Mouse (Mus musculus) CD4-positive, CD25-positive, alpha-beta regulatory T cell, adult 2 months (primary cell): Measurements from ENCODE around the gene Pycard.
A peak's percentile ranks its signal among the peaks of the same experiment; 100 is the strongest.
"Not testable (repeated sequence)": the region's sequence is repeated elsewhere in the genome, so short reads cannot be mapped to it uniquely, and the experiment has no call there.

Experiments
- DNase-seq: peaks from one replicate; pipeline ENCODE4 v3.0.0-alpha.2; 2012; ENCODE audit warnings: low read depth, low spot score

Gene Pycard

GRCm38 (mm10) chr7:127993341-127993977, at the start of gene Pycard:
Pycard (minus strand) TSS chr7:127993867.
- DNase-seq, result peak; percentile 89

DNA sequence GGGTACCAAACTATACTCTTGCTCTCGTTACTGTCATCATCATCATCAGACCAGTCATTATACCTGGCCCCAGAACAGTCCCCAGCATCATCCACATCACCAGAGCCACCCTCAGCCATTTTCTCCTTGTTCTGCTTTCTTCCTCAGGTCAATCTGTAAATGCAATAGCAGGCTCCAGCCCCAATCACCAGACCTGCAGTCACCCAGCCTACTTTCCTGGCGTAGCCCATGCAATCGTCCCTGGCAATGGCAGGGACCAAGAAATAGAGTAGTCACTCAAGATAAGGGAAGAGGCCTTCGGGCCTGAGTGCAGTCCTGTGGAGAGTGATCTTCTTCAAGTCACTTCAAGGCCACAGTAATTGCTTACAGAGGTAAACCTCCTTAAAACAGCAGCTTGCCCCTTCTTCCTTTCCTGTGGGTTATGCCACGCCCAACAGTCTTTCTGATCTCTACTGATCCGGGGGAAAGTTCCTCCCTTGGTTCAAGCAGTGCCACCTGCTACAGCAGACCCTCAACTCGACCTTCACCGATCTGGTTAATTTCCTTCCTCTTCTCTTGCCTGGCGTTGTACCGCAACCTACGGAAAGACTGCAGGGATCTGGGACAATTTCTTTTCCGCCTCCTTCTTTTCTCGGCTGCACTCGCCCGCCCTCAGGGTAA, 48.6 kb upstream of the Pycard start:
- DNase-seq, result not testable (repeated sequence)

- no peak for DNase-seq
Measured at GRCm38 (mm10) chr7:128033616-128034015, 39.9 kb upstream of the Pycard start.

GRCm38 (mm10) chr7:128032989-128033293, 39.3 kb upstream of the Pycard start:
- DNase-seq, result no peak

DNA sequence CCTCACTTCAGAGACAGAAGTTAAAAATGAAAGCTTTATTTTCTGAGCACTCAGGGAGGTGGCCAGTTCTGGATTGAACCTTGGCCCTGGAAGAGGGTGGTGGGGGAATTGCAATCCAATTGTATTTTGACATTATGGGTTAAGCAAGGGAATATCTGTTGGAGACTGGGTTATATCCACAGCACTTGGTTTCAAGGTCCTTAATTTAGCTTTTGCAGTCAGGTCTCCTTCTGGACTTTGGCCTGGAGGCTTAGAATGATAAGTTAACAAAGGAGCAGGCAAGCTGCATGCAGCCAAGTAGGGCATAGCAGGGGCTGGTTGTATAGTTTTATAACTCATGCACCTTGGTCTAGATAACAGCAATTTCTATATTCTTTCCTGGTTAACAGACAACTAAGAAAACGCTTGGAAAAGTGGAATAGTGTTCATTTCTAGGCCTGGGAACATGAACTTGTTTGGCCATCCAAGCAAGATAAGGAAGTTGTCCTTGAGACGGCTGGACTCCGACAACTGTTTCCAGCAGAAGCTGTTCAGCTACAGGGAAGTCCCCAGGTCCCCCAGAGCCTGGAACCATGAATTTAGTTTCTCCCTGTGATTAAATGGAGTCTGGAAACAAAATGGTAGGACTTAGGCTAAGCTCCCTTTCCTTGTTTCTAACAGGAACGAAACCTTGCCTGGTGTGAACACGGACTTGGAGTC, 38.8 kb upstream of the Pycard start:
- DNase-seq, result no peak

- DNase-seq, result no peak
Measured at GRCm38 (mm10) chr7:128031403-128031976, 37.8 kb upstream of the Pycard start.

DNA sequence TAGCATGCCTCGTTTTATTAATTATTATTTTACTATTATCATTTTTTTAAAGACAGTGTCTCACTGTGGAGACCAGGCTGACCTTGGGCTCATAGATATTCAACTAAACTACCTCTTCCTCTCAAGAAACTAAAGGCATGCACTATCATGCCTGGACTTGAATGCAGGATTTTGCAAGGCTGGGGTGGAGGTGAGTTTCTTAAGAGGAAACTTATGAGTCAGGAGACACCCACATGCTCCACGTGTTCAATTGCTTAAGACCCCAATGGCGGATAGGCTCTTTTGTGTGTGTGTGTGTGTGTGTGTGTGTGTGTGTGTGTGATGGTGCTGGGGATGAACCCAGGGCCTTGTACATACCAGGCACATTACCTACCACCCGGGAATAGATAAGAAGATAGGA, 31.7 kb upstream of the Pycard start:
- DNase-seq, result no peak

GRCm38 (mm10) chr7:128024932-128025331, 31.3 kb upstream of the Pycard start:
- DNase-seq, result no peak

DNA sequence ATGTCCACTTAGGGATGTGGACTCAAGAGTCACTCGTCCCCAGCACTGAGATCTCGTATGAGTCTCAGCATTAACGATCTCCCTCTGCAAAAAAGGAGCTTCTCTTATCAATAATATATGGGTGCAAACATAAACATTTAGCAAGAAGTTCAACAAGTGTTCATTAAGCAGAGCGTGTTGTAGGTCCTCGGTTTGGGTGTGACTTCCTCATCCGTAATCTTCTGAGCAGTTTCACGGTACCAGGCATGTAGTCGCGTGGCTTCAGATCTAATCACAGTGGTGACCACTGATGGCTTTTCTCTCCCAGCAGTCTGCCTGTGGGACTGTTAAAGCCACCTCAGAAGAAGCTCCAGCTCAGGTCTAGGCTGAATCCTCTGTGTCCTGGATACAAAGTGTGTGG, 30.7 kb upstream of the Pycard start:
- DNase-seq, result no peak

- no peak for DNase-seq
Measured at GRCm38 (mm10) chr7:128023565-128023964, 29.9 kb upstream of the Pycard start.

DNA sequence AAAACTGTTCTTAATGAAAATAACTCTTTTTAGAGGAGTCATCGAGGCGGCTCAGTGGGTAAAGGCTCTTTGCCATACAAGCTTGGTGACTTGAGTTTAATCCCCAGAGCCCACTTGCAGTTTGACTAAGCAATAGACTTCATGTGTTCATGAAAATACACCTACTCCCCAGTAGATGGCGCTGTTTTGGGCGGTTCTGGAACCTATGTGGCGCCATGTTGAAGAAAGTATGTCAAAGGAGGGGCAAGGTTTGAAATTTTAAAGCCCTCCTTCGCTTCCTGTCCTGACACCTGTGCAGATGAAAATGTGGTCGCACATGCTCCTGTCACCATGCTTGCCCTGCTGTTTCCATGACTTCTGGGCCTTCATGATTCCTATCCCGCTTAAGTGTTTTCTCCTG, 29.3 kb upstream of the Pycard start:
- peak; percentile 51 for DNase-seq

DNA sequence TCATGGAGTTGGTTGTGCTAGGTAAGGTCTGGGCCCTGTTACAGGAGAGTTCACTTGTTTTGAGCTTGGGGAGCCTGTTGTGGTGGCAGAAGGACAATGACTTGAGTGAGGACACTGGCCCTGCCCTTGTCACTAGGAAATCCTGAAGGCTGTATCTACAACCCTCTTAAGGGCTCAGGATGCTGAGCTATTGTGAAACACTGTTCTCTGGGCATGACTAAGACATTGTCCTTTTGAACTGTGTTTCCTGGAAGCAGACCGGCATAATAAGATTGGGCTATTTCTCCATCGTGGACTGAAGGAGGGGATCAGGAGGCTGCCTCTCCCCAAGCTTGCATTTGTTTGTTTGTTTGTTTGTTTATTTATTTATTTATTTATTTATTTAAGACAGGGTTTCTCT, 25.5 kb upstream of the Pycard start:
- no peak for DNase-seq

- no peak for DNase-seq
Measured at GRCm38 (mm10) chr7:128018275-128018674, 24.6 kb upstream of the Pycard start.

GRCm38 (mm10) chr7:128016650-128017049, 23.0 kb upstream of the Pycard start:
- DNase-seq, result no peak

DNA sequence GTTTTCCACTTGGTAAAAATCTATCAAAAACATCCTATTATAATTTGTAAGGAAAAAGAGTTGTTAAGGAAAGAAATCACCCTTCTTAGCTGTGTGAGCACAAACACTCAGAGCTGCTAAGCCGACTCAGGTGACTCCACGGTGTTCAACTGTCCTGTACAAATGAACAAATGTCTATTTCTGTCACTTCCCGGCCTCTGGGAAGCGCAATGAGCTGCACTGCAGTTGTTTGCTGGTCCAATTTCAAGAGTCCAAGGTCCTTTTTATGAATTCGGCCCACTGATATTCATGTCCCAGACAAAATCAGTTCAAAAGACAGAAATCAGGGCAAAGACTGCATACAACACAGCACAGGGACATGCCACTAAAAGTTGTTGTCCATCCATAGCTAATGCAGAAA, 22.5 kb upstream of the Pycard start:
- DNase-seq, result not testable (repeated sequence)

DNA sequence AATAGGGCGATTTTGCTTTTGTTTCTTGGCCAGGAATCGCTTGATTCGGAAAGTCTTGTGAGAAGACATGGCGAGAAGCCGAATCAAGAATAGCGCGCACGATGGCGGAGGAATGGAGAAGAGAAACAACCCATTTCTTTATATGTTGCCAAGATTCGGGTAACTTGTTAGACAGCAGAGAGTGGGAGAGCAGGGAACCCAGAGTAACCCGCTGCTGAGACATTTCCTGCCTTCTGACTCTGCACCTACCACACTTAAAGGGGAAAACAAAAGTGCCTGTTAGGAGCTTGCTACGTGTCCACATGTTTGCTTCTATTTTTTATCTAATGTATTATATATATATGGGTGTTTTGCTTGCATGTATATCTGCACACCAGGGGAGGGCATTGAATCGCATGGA, 19.4 kb upstream of the Pycard start:
- DNase-seq, result no peak

DNA sequence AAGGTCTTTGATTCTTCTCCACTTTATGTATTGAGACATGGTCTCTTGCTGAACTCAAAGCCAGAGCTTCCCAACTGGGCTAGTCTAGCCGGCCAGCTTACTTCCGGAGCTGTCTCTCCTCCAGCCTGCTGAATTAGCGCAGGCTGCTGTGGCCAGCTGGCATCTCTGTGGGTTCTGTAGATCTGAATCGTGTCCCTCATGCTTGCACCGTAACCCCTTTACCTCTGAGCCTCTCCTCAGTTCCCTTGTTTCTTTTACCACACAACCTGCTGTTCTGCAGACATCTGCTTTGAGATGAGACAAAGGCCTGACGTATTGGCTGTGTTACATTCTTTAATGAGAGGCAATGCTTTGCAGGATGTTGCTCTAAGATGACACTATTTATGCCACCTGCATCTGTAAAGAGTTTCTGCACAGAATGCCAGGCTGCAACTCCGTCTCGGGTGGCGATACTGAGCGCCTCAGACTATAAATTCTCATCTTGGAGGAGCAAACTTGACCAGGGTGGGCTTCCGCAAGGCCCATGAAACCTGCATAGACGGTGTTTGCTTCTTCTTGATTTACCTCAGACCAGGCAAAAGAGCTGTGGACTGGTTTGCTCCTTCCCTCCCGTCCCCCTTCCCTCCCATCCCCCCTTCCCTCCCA, 18.6 kb upstream of the Pycard start:
- DNase-seq, result no peak

DNA sequence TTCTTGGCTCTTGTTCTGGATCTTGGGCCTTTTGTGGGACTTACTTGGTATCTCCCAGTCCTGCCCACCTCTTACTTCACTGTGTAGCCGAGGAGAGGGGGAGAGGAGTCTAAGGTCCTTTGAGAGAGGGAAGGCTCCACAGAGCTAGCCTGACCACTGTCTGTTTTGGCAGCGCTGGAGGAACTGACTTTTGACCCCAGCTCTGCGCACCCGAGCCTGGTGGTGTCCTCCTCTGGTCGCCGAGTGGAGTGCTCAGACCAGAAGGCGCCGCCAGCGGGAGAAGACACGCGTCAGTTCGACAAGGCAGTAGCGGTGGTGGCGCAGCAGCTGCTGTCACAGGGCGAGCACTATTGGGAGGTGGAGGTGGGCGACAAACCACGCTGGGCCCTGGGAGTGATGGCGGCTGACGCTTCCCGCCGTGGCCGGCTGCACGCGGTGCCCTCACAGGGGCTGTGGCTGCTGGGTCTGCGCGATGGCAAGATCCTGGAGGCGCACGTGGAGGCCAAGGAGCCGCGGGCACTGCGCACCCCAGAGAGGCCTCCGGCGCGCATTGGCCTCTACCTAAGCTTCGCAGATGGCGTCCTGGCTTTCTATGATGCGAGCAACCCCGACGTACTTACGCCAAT, 16.2 kb upstream of the Pycard start:
- no peak for DNase-seq

DNA sequence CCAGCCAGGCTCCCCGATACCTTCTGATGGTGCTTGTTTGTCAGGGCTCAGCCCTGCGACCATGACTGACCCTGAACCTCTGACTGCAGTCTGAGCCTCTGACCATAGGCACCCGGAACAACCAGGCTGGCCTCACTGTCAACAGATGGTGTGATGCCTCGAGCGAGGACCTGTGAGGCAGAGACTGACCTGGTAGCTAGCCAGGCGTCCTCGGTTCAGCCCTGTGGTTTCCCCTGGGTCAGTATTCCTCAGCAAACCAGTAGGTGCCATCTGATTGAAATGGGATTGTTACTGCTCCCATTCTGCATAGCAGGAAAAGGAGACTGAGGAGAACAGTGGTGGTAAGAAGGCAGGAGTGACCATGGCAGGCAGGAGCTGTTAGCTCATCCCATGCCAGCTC, 12.5 kb upstream of the Pycard start:
- no peak for DNase-seq

DNA sequence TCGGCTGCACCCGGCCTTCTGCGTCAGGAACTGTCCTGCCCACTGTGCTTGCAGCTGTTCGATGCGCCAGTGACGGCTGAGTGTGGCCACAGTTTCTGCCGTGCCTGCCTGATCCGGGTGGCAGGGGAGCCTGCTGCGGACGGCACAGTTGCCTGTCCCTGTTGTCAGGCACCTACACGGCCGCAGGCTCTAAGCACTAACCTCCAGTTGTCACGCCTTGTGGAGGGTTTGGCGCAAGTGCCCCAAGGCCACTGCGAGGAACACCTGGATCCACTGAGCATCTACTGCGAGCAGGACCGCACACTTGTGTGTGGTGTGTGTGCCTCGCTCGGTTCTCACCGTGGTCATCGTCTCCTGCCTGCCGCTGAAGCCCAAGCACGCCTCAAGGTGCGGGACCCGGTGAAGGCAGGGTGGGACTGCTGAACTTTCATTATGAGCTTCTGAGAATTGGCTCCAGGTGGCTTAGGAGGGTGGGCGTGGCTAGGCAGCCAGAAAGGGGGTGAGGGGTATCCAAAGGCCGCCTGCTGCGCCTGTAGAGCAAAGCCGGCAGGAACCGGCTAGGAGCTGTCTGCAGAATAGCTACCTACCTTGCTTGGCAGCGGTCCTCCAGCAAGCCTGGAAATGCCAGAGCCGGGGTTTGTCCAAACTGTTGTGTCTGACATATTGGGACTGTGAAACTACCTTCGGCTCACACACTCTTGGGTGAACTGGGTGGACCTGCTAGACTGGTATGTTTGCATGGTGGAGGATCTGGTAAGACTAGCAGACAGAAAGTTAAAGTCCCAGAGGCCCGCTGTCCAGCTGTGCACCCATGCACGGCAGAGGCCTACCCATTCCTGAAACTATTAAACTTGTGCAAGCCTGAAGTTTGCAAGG, 11.1 kb upstream of the Pycard start:
- no peak for DNase-seq

GRCm38 (mm10) chr7:128004150-128004486, 10.5 kb upstream of the Pycard start:
- DNase-seq, result no peak
